Mouse (Mus musculus) hindbrain, embryonic 11.5 days (tissue): ENCODE data around the gene Pwwp2a. TPM values are rescaled to one million over a fixed set of nuclear protein-coding genes. Genes with fewer than 3 reads are reported as not detected.

Experiments
- polyA plus RNA-seq: library from polyadenylated mRNA; unstranded; fragments of >200 nt; fragmentation: Nextera tagmentation; extraction: Ambion mirVana; gene quantifications from 2 replicates; pipeline ENCODE4 v1.2.1, GENCODE M21; 2014

Pwwp2a gene
- polyA plus RNA-seq, 1 experiment from 2014 or later, result 46.2 TPM

Other genes starting within 250 kb of the Pwwp2a start
- gene Slu7, start 248.3 kb upstream of the Pwwp2a start, polyA plus RNA-seq, result 69.7 and 73.6 TPM in 2 replicates
- 3.2 and 3.3 TPM in 2 replicates for gene C1qtnf2, start 207.7 kb upstream of the Pwwp2a start, polyA plus RNA-seq
- 34.2 and 37.7 TPM in 2 replicates for gene Ccnjl, start 153.2 kb upstream of the Pwwp2a start, polyA plus RNA-seq
- 8.5 and 10.4 TPM in 2 replicates for gene 4933415A04Rik, start 95.0 kb upstream of the Pwwp2a start, polyA plus RNA-seq
- not detected in 2 replicates for gene Fabp6, start 80.5 kb upstream of the Pwwp2a start, polyA plus RNA-seq
- gene Ttc1, start 66.0 kb downstream of the Pwwp2a start, polyA plus RNA-seq, result 86.2 and 89.5 TPM in 2 replicates
- 0.40 and 0.49 TPM in 2 replicates for gene Adra1b, start 219.2 kb downstream of the Pwwp2a start, polyA plus RNA-seq